Mouse (Mus musculus) embryo, embryonic 10.5 days (tissue): ENCODE measurements around the gene Maats1.
A peak's percentile ranks its signal among the peaks of the same experiment; 100 is the strongest.

Experiments
- DNase-seq: peaks from one replicate; pipeline ENCODE4 v3.0.0-alpha.2; 2015; ENCODE audit warnings: low spot score

Maats1 gene

DNA sequence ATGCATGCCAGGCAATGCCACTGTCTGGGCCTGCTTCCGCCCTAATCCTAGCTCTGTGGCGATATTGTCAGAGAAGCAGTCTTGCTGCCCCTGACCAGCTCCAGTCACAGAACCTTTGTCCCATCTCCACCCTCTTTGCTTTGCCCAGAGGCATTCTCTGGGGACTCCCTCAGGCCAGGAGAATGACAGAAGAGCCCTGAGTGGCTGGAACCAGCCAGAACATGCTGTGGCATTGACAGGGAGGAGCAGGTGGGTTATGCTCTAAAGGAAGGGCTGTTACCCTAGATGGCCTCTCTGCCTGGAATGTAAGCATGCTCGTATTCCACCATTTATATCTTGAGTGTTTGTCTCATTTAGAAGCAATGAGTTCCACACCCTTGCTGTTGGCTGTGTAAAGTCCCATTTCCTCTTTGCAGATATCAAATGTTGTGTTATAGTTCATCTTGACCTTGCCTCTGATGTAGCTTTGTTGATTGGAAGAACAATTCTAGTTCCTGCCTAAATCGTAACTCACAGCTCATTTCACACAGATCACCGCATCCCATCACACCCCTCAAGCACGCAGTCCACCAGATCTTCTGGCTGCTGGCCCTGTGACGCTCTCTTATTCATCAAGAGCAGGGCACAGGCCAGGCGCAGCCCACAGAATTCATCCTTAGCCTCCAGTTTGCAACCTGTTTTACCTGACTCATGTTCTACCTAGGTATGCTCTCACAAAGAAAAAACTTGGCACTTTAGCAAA is 28.9 kb upstream of the Maats1 start:
- no peak for DNase-seq

DNA sequence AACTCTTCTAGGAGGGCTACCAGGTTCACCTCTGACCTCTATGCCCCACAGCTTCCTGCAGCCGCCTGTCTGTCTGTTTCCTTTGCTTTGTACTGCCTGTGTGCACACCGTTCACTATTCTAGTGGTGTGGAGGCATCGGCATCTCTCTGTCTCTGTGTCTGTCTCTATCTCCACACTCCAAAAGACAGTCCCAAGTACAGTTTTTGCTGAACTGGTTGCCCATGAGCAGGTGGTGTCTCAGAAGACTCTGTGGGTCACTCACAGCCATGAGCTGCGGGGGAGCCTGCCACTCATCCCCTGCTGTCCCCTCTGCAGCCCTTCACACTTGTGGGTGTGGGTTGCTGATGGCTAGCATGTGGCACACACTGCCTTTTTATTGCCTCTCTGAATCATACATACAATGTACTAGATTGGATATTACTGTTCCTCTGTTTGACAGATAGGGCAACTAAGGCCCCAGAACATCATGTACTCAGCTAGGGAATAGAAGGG is 28.1 kb upstream of the Maats1 start:
- no peak for DNase-seq

DNA sequence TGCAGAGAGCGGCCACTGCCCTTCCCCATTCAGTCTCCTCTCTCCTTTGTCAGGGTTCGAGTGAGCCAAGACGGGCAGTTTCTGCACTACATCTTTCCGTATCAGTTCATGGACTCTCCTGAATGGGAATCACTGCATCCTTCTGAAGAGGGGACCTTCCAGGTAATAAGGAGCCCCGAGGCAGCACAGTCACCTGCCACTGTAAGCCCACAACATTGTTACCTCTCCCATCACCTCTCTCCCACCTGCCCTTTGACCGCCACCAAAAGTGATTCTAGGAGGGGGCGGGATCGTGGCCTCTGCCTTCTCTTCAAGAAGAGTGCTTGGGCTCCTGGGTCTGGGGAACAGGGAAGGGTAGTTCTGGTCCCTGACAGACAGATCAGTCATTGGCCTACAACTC is 27.5 kb upstream of the Maats1 start:
- no peak for DNase-seq

DNA sequence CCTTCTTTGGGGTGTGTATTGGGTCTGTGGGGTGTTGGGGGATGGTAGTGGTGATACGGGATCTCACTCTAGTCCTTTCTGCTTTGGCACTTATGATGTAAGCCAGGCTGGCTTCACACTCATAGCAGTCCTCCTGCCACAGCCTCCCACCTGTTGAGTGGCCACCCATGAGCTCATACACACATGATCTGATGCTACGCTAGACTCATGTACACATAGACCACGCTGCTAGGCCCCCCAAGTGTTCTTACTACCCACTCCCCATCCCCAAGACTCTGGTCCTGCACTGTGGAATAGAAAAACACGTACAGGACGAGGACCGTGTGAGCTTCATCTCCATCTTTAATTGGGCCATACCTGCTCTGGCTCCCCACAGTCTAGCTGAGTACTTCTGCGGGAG is 27.1 kb upstream of the Maats1 start:
- DNase-seq = no peak

DNA sequence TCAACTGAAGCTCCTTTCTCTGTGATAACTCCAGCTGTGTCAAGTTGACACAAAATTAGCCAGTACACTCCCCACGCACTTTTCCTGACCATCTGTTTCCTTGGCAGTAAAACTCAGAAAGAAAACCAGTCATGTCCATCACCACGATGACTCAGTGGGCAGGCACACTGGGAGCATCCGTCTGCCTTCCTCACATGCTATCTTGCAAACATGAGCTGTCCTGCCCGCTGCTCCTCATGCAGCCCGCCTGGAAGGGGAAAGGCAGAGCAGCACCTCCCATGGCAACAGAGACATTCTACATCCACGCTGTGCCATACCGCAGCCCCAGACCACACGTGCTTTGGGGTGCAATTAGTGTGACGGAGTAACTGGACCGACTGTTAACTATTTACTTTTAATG is 26.4 kb upstream of the Maats1 start:
- DNase-seq = no peak

DNA sequence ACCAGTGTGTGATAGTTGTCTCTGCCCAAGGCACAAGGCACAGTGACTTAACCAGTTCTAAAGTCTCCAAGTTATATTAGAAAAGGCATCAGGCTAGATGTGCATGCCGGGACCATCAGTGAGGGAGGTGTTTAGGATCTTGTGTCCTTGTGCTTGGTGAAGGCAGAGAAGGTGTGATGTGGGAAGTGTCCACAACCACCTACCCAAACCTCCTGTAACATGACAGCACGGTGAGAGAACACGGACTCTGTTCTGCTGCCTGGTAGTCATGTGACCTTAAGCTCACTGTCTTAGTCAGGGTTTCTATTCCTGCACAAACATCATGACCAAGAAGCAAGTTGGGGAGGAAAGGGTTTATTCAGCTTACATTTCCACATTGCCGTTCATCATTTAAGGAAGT is 24.3 kb upstream of the Maats1 start:
- no peak for DNase-seq

DNA sequence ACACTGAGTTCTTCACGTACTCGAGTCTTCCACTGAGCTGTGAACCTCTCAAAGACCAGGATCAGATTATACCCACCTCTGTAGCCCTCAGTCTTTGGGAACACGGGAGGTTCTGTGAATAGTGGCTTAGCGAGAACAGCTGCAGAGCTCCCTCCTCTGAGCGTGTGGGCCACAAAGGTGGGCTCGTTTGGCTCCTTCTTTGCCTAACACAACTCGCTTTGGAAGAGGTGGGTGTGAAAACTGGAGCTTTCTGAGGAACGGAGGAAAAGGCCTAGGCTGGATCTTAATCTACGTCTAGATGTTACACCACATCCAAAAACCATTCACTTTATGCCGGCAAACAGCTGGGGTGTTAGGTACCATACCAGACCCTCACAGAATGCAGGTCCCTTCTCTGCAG is 23.4 kb upstream of the Maats1 start:
- no peak for DNase-seq

DNA sequence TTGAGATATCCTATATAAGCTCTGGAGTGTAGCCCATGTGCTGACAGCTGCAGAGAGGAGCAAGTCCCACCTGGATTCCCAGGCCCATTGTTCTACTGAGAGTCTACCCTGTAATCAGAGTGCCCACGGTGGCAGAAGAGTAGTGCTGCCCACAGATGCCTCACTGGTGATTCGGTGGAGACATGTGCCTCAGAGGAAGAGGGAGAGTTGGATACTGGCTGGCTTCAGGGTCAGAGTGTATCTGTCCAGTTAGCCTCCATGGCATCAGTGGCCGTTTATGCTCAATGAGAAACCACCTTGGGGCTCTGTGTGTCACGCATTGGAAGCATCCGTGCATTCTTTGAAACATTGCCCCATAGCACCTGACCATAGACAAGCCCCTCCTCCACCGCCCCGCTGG is 21.7 kb upstream of the Maats1 start:
- DNase-seq = no peak

DNA sequence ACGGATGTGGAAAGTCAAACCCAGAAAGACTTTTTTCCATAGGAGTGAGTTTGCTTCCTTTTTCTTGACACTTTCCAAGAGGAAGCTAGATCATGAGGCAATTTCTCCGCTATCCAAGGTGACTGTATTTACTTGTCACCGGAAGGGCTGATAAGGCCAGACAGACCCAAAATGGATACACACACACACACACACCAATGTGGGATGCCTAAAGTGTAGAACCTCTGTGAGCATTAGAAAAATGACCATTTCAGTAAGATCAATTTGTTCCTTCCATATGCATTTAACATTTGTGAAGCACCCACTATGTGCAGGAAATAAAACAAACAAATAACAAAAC is 21.3 kb upstream of the Maats1 start:
- no peak for DNase-seq

DNA sequence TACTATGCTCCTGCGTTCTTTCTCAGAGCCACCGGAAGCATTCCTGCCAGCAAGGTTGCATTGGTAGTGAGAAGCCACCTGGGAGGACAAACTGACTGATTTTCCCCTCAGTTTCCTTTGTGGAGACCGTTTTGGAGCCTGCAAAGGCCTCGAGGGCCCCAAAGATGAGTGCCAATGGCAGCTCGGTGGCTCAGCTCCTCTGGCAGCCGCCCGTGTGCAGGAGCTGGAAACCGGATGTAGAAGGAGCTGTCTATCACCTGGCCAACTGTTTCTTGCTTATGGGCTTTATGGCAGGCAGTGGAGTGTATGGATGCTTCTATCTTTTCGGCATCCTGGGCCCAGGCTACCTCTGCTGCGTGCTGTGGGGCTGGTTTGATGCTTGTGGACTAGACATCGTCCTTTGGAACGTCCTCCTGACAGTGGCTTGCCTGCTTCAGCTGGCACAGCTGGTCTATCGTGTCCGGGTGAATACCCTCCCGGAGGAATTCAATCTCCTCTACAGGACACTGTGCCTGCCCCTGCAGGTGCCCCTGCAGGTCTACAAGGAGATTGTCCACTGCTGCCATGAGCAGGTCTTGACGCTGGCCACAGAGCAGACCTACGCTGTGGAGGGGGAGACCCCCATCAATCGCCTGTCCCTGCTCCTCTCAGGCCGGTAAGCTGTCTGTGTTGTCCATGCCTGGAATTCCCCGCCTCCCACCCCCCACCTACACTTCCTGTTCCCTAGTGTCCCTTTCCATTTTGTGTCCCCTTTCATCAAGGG is 20.7 kb upstream of the Maats1 start:
- no peak for DNase-seq

DNA sequence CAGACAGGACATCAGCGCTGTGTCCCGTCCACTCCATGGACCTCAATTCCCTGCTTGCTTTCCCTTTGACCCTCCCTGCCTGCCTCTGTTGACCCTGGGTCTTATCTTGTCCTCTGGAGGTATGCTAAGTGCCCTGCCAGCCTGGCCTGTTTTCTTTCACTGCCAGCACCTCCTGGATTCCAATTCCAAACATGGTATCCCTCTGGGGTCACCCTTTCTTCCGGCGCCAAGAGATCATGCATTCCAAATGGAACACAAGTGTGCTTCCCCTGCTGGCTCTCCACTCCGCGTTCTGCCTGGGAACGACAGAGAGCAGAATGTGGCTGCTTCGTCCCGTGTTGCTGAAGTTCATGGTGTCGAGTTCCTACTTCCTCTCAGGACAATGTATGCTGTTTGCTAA is 20.0 kb upstream of the Maats1 start, which contains the start of gene Popdc2:
TSS of gene Popdc2 (plus strand) at position 277 of the 400 bp plus-strand sequence.
- DNase-seq = peak; percentile 40

DNA sequence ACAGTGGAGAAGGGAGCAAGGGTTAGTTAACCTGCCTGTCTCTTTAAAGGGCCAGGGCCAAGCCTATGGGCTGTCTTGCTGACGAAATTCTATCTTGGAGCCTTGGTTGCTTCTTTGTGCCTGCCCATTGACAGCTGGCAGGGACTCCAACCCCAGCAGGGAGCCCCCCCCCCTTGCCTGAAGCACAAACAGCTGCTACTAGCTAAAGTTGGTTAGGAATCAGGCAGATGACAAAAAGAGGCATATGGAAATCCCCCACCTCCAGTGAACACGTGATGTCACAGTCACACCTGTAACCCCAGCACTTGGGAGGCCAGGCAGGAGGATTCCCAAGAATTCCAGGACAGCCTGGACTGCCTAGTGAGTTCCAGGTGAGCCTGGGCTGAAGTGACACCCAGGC is 18.4 kb upstream of the Maats1 start:
- DNase-seq = no peak

DNA sequence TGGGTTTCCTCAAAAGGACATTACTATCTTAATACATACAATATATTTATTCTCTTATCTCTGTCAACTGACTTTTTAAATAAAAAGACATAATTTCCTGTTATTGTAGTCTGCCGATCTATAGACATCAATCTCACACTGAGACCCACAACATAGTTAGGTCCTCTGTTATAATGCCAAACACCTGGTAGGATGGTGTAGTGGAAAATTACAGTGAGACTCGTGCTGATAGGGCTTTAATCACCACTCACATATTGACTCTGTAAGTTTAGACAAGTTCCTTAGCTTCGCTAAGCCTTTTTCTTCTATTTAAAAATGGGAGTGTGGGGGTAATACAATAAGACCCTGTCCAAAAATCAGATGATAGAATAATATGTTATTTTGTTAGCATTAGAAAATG is 17.9 kb upstream of the Maats1 start:
- no peak for DNase-seq

DNA sequence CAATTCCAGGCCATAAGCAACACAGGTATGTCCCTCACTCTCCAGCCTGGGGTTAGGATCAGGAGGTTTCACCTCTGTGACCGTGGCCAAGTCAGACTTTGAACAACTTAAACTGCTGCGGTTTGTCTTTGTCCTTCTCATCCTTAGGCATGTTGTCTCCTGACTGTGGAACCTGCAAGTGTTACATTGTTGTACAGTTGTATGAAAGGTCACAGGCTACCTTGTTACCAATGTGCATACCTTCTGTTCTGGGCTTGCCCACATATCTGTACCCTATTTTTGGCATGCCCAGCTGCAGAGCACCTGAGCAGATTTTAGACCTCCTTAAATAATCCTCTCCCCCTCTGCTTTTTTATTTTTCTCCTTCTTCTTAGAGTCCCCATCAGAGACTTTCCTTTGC is 17.3 kb upstream of the Maats1 start:
- DNase-seq = no peak

DNA sequence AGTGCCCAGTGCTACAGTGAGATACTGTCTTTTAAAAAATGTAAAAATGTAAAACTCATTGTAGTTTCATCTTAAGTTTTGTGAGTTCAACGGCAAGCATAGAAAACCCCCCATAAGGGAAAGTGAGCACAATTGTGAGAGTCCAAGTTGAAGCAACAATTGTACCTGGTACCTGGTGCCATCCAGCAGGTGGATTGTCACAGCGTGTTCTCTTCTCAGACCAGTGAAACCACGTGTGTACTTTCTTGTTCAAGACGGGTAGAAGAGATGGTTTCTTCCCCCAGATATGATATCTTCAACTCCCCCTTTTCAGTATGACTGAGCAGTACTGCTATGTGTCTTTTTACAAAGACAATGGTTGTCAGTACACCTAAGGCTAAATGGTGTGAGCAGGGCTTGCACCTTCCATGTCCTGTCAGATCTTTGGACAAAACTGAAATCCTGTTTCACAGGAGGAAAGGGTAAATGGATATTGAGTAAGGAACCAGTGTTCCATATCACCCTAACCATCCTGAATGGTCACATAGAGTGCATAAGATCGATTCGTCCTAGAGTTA is 16.4 kb upstream of the Maats1 start:
- DNase-seq = no peak

DNA sequence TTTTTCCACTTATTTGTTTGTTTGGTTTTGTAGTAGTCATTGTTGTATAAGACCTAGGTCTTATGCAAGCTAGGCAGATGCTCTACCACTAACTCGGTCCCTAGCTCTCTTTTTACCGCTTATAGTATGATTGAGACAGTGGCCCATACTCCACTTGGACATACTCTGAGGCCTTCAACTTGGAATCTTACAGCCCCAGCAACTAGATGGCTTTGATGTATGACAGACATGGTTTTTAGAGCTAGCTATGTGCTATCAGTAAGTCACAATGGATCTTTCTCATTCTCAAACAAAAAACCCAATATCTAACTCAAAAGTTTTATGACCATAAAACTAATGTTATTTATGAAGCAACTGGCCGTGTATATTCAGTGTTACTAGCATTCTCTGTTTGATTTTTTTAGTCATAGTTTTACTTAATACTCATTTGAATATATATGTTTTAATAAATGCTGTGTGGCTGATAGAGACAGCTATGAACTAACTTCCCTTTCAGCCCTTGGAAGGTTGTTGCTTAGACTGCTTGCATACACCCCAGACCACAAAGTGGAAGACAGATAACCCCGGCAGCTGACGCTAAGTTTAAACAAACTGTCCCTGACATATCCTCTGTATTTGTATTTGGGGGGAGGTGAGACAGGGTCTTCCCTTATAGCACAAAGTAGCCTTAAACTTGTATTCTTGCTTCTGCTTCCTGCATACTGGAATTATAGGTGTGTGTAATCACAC is 12.4 kb upstream of the Maats1 start:
- DNase-seq = no peak

DNA sequence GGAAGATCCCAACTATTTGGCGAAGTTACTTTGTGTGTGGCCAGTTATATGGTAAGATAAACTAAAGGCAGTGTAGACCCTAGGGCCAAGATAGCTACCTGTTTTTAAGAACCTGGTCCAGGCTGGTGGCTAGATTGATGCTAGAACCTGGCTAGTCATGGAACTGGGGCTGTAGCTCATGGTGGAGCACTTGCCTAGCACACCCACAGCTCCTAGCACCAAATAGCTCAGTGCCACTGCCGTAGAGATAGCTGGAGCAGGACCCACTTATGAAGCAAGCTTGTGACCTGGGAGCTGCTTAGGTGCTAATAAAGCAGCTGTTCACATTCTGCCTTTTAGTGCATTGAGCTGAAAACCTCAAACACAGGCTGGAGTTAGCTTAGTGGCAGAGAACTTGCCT is 11.7 kb upstream of the Maats1 start:
- no peak for DNase-seq

DNA sequence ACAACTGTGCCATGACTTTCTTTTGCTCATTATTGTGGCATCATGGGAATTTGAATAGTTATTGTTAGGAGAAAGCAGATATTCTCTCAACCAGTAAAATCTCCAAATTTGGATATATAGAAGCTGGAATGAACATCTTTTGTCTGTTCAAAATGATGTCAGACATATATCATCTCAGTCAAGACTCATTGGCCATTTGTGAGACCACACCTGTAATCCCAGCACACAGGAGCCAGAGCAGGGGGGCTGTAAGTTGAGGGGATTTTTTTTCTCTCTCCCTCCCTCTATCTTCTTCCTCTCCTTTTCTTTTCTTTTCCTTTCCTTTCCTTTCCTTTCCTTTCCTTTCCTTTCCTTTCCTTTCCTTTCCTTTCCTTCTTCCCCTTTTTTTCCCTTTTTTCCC is 10.9 kb upstream of the Maats1 start:
- no peak for DNase-seq

DNA sequence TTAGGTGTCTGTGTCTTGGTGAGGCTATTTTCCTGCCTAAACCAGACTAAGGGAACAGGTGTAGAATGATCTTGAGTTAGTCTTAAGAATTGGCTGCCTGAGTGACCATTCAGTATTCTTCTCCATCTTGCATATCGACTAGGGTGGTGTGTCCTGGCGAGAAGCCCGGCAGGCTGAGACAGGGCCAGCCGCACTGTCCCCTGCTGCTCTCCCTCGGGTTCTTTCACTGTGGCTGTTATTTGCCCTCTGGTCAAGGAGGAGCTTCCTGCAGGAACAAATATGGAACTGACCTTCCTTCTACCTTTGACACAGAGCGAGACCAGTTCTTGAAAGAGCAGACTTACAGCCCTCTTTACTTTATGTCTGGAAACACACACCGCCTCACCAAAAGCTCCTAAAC is 10.1 kb upstream of the Maats1 start:
- no peak for DNase-seq

DNA sequence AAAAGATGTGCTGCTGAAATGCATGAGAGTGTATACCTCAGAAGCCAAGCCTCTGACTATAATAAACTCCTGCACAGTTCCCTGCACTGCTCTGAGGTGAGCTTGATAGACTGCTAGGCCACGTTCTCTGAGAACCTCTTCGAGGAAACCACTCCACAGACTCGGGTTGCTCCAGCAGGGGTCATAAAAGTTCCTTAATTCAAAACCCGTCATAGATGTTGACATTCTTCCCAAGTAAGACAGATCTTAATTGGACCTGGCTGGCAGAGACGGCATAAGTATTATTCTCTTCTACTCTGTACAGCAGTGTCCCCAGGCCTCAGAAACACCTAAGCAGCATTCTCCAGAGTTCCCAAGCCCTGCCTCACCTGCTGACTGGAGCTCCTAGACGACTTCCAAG is 9.0 kb upstream of the Maats1 start:
- DNase-seq = no peak

DNA sequence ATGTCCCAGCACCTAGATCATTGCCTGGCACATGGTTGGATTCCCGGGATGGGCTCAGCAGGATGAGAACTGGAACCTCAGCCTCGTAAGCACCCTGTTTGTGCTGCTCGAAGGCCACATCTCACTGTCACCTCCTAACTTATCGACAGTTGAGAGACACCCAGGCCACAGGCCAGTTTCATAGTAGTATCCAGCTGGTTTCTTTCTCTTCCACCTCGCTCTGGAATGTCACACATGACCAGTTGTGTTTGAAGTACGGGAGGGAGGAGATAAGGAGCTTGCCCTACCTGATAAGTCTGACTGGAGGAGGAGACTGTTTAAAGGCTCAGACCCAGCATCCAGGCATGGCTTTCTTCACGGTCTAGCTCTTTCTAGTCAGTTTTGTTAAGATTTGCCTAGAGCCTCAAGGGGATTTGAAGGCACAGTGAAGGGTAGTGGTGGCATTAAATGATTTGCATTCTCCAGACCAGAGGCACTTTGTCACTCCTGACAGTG is 8.5 kb upstream of the Maats1 start:
- no peak for DNase-seq

DNA sequence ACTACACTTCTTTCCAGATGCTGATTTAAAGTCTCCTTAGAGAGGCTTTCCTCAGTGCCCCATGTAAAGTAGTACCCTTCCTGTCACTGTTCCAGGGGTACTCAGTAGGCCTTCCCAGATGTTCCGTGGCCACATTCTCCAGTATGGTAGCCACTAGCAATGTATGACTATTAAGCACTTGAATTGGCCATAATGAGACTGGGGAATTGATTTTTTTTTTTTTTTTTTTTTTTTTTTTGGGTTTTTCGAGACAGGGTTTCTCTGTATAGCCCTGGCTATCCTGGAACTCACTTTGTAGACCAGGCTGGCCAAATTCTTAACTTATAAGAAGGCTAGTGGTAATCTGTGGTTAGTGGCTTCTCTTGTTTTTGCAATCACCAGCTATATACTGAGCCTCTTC is 7.9 kb upstream of the Maats1 start:
- DNase-seq = no peak
